Mouse (Mus musculus): ENCODE measurements at regions not wholly inside any gene's neighbourhood (a gene's known extent, or its start where the extent isn't known, plus 50 kb on each side); places are given as distances from the start of the nearest gene placed in this dataset.

- TF ChIP-seq CTCF (IDR thresholded peaks at IDR 0.05) (no peak), EP300 (IDR thresholded peaks at IDR 0.05) (no peak)
Measured at GRCm38 (mm10) chr13:39950203-39950602, 411.0 kb downstream of the Ofcc1 start.

Data from lung, postnatal 0 days (tissue).